Mouse (Mus musculus) embryonic facial prominence, embryonic 10.5 days (tissue): Measurements from ENCODE around the gene Mpc1. TPM values are rescaled to one million over a fixed set of nuclear protein-coding genes. Genes with fewer than 3 reads are reported as not detected.
A peak's percentile ranks its signal among the peaks of the same experiment; 100 is the strongest.
"Not testable (repeated sequence)": the region's sequence is repeated elsewhere in the genome, so short reads cannot be mapped to it uniquely, and the experiment has no call there.

Source experiments
- DNase-seq: peaks from one replicate; pipeline ENCODE4 v3.0.0-alpha.2; 2017; ENCODE audit warnings: low spot score
- H3K27ac ChIP-seq: fragments of 300-500 bp; sonication (generic); replicated peaks from 2 replicates; pipeline ENCODE4 v1.5.1; 2016; ENCODE audit warnings: mild to moderate bottlenecking
- H3K27me3 ChIP-seq: fragments of 300-500 bp; sonication (generic); replicated peaks from 2 replicates; pipeline ENCODE4 v1.6.1; 2016; ENCODE audit warnings: low read depth, mild to moderate bottlenecking; ENCODE audit not compliant: poor library complexity, severe bottlenecking
- H3K36me3 ChIP-seq: fragments of 300-500 bp; sonication (generic); replicated peaks from 2 replicates; pipeline ENCODE4 v1.6.1; 2016; ENCODE audit warnings: mild to moderate bottlenecking, moderate library complexity
- H3K4me1 ChIP-seq: fragments of 300-500 bp; sonication (generic); 2 replicates; pipeline ENCODE4 v1.6.1; 2016
- H3K4me3 ChIP-seq: fragments of 300-500 bp; sonication (generic); 2 replicates; pipeline ENCODE4 v1.5.1; 2016; ENCODE audit warnings: mild to moderate bottlenecking, moderate library complexity
- H3K9me3 ChIP-seq: fragments of 300-500 bp; sonication (generic); 2 replicates; pipeline ENCODE4 v1.6.1; 2016; ENCODE audit warnings: mild to moderate bottlenecking
- WGBS: fragments of 180-500 bp; shearing (Covaris S2); methylation state at CpG from one replicate; pipeline ENCODE4 v1.1.7; 2016; 5-methylcytosine and 5-hydroxymethylcytosine counted together
- polyA plus RNA-seq: library from polyadenylated mRNA; unstranded; fragments of >200 nt; fragmentation: Nextera tagmentation; extraction: Ambion mirVana; gene quantifications from 2 replicates; pipeline ENCODE4 v1.2.1, GENCODE M21; 2016

Gene Mpc1
- polyA plus RNA-seq, 1 experiment from 2014 or later: 82.5 TPM

- peak within 1 kb of the TSS; percentile 78 for H3K27ac ChIP-seq
- peaks cover 6% of the 10 kb centered on the region; the same call in 1 of the 2 replicates for H3K36me3 ChIP-seq
- DNase-seq: peak; percentile 97
- H3K9me3 ChIP-seq: no peaks in the 10 kb centered on the region
- peaks cover 21% of the 10 kb centered on the region for H3K4me1 ChIP-seq
- peak within 1 kb of the TSS; percentile 98 for H3K4me3 ChIP-seq
- under 1% methylated on average over 54 of the region's 54 CpGs for WGBS
- H3K27me3 ChIP-seq: no peaks in the 10 kb centered on the region
These were observed 28.3 kb downstream of the Mpc1 start, which contains the start of gene Sft2d1 for GRCm38 (mm10) chr17:8310838-8311614. Gene Sft2d1, plus strand, starts transcription at chr17:8311102.

GRCm38 (mm10) chr17:8311751-8312150, 29.0 kb downstream of the Mpc1 start:
- H3K4me1 ChIP-seq: peaks cover 21% of the 10 kb centered on the region
- H3K4me3 ChIP-seq: peak overlapping the region; percentile 98
- no peak overlapping the region for H3K27ac ChIP-seq
- H3K36me3 ChIP-seq: peaks cover 6% of the 10 kb centered on the region; the same call in 1 of the 2 replicates
- H3K9me3 ChIP-seq: no peaks in the 10 kb centered on the region
- no peak for DNase-seq
- H3K27me3 ChIP-seq: no peaks in the 10 kb centered on the region
- 57% methylated on average over 3 of the region's 3 CpGs for WGBS

DNA sequence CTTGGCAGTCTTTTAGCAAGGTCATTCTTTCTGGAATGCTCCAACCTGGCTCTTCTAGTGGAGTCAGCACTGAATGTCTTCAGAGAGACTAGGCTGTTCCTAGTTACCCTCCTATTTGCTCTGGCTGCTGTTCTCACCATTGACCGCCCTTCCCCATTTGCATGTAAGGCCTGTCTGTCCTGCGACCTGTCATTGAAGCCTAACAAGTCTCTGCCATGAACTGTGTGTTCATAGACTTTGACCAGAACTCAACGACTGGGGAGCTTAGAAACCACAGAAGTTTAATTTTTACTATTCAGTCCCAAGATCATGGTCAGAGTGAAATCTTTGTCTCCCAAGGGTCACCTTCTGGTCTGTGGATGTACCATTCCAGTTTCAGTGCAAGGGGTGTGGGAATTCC, 31.3 kb downstream of the Mpc1 start:
- H3K27ac ChIP-seq: no peak overlapping the region
- WGBS: 93% methylated on average over 3 of the region's 3 CpGs
- no peak overlapping the region for H3K4me3 ChIP-seq
- peaks cover 6% of the 10 kb centered on the region; the same call in 1 of the 2 replicates for H3K36me3 ChIP-seq
- no peaks in the 10 kb centered on the region for H3K27me3 ChIP-seq
- H3K9me3 ChIP-seq: no peaks in the 10 kb centered on the region
- H3K4me1 ChIP-seq: peaks cover 21% of the 10 kb centered on the region
- no peak for DNase-seq

GRCm38 (mm10) chr17:8316251-8316650, 33.5 kb downstream of the Mpc1 start:
- no peak for DNase-seq
- peaks cover 9% of the 10 kb centered on the region; the same call in 1 of the 2 replicates for H3K36me3 ChIP-seq
- no peaks in the 10 kb centered on the region for H3K27me3 ChIP-seq
- H3K4me1 ChIP-seq: peaks cover 16% of the 10 kb centered on the region
- no peaks in the 10 kb centered on the region for H3K9me3 ChIP-seq
- H3K27ac ChIP-seq: no peak overlapping the region
- no peak overlapping the region for H3K4me3 ChIP-seq
- WGBS: 79% methylated on average over 1 of the region's 1 CpGs

- 91% methylated on average over 11 of the region's 11 CpGs for WGBS
- not testable (repeated sequence) for H3K27ac ChIP-seq, DNase-seq, H3K4me1 ChIP-seq, H3K27me3 ChIP-seq, H3K4me3 ChIP-seq, H3K9me3 ChIP-seq
- H3K36me3 ChIP-seq: peaks cover 25% of the 10 kb centered on the region
These were observed 44.2 kb downstream of the Mpc1 start for GRCm38 (mm10) chr17:8326877-8327276.

DNA sequence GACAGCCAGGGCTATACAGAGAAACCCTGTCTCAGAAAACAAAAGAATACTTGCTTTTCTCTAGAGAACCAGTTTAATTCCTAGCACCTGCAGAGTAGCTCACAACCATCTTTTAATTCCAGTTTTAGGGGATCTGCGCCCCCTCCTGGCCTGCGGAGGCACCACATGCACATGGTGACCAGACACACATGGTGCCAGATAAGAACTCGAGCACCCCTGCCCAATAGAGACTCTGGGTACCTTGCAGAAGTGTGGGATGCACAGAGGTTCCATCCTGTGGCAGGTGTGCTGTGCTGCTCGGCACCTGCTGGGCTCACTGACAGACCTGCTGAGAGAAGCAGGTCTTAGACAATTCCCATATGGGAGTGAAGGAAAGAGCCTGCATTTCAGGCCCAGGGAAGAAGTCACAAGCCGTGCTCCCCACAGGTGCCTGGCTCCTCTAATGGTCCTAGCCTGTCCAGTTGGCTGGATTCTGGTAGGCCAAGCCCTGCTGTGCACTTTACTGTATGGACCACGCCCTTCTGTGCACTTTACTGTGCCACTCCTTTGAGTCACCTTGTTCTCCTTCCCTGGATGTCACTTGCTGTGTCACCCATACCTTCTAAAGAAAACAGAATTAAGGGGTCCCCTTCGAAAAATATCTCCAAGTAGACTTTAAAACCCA, 45.9 kb downstream of the Mpc1 start:
- peak; percentile 29 for DNase-seq
- H3K27ac ChIP-seq: no peak overlapping the region
- no peaks in the 10 kb centered on the region for H3K4me1 ChIP-seq
- H3K36me3 ChIP-seq: peaks cover 19% of the 10 kb centered on the region
- 70% methylated on average over 7 of the region's 7 CpGs for WGBS
- H3K9me3 ChIP-seq: no peaks in the 10 kb centered on the region
- H3K27me3 ChIP-seq: no peaks in the 10 kb centered on the region
- H3K4me3 ChIP-seq: no peak overlapping the region

GRCm38 (mm10) chr17:8330602-8331001, 47.9 kb downstream of the Mpc1 start:
- H3K9me3 ChIP-seq: no peaks in the 10 kb centered on the region
- H3K36me3 ChIP-seq: peaks cover 15% of the 10 kb centered on the region
- H3K4me3 ChIP-seq: no peak overlapping the region
- H3K27ac ChIP-seq: no peak overlapping the region
- no peaks in the 10 kb centered on the region for H3K4me1 ChIP-seq
- DNase-seq: no peak
- H3K27me3 ChIP-seq: no peaks in the 10 kb centered on the region
- WGBS: 77% methylated on average over 5 of the region's 5 CpGs

GRCm38 (mm10) chr17:8337159-8337558, 54.5 kb downstream of the Mpc1 start, which contains the start of gene Prr18:
Gene Prr18, plus strand, starts transcription at chr17:8337459.
- H3K27me3 ChIP-seq: peaks cover 46% of the 10 kb centered on the region
- not testable (repeated sequence) for H3K36me3 ChIP-seq, H3K9me3 ChIP-seq, H3K4me3 ChIP-seq, H3K27ac ChIP-seq, DNase-seq
- 82% methylated on average over 1 of the region's 5 CpGs for WGBS
- peaks cover 19% of the 10 kb centered on the region for H3K4me1 ChIP-seq

- H3K27ac ChIP-seq: no peak overlapping the region
- DNase-seq: no peak
- H3K27me3 ChIP-seq: peaks cover 65% of the 10 kb centered on the region
- peaks cover 19% of the 10 kb centered on the region for H3K4me1 ChIP-seq
- no peaks in the 10 kb centered on the region for H3K9me3 ChIP-seq
- no peaks in the 10 kb centered on the region for H3K36me3 ChIP-seq
- H3K4me3 ChIP-seq: peak overlapping the region; percentile 65
- 26% methylated on average over 8 of the region's 8 CpGs for WGBS
These were observed 57.1 kb downstream of the Mpc1 start for GRCm38 (mm10) chr17:8339666-8340374.

DNA sequence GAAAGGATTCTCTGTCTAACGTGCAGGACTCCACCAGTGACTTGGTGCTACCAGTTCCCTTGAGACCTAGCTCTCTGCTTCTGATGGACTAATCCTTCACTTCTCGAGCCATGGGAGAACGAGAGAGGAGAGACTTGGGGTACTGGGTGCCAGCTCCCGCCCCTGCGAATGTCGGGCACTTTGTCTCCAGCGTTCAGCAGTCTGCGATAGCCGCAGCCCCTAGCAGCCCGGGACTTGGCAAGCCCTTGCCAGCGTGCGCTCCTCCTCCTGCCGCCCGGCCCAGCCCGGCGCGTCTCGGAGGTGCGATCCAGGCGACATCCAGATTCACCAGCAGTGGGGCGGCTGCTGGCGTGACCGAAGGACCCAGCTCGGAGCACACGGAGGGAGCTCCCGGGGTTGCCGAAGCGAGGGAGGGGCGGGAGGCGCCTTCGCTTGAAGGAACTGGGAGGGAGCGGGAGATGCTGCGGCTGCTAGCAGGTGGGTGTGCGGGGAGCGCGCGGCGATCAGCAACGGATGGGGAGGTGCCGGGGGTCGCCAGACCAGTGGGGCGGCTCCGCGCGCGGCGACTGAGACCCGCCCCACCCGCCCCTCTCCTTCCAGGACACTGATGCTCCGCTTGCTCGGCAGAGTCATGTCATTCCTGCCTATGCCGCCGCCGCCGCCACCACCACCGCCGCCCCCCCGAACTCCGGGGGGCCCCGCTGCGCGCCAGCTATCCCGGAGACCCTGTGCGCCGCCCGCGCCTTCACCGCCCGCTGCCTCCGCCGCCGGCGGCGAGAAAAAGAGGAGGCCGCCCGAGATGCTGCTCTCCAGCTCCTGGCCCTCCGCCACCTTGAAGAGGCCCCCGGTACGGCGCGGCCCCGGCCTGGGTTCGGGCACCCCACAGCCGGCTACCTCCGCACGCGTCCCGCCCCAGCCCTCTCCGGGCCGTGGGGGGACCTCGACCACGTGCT, 58.0 kb downstream of the Mpc1 start:
- DNase-seq: peak; percentile 55

DNA sequence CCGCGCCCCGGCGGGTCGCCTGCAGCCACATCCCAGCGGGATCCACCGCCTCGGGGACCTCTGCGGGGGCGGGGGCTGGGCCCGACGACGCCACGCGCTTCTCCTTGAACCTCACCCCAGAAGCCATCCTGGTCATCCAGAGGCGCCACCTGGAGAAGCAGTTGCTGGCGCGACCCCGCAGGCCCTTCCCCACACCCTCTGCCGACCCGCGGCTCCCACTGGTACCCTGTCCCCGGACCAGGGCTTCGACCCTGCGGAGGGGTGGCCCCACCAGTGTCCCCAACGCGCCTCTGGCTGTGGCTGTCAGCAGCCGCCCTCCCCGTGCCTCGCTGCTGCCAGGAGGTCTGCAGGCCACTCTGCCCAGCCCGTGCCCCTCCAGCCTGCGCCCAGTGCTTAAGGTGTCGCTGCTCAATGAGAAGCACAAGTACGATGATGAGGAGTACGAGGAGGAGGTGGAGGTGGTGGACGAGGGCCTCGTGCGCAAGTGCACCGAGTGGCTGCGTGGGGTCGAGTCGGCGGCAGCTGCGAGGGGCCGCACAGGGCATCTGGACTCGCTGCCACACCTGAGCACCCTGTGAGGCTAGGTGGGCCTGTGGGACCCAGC, 58.8 kb downstream of the Mpc1 start:
- H3K4me1 ChIP-seq: peaks cover 19% of the 10 kb centered on the region
- 11% methylated on average over 46 of the region's 46 CpGs for WGBS
- peak overlapping the region; percentile 65 for H3K4me3 ChIP-seq
- H3K27ac ChIP-seq: peak overlapping the region; percentile 73
- H3K36me3 ChIP-seq: no peaks in the 10 kb centered on the region
- DNase-seq: no peak
- peaks cover 65% of the 10 kb centered on the region for H3K27me3 ChIP-seq
- H3K9me3 ChIP-seq: no peaks in the 10 kb centered on the region

More for the DNA sequence above, 58.0 kb downstream of the Mpc1 start:
- H3K4me1 ChIP-seq: peaks cover 19% of the 10 kb centered on the region
- H3K9me3 ChIP-seq: no peaks in the 10 kb centered on the region
- H3K36me3 ChIP-seq: no peaks in the 10 kb centered on the region
- peak overlapping the region; percentile 65 for H3K4me3 ChIP-seq
- H3K27ac ChIP-seq: peak overlapping the region; percentile 73
- peaks cover 65% of the 10 kb centered on the region for H3K27me3 ChIP-seq
- WGBS: under 1% methylated on average over 92 of the region's 92 CpGs
